Mouse (Mus musculus) kidney, adult 2 months (tissue): ENCODE measurements around the gene Cyp3a16. TPM values are rescaled to one million over a fixed set of nuclear protein-coding genes. Genes with fewer than 3 reads are reported as not detected.
"Not testable (repeated sequence)": the region's sequence is repeated elsewhere in the genome, so short reads cannot be mapped to it uniquely, and the experiment has no call there.

Source experiments
- DNase-seq: peaks from one replicate; pipeline ENCODE4 v3.0.0; 2021
- H3K27ac ChIP-seq: fragments of 200-500 bp; 2 replicates; pipeline ENCODE4 v1.5.1; 2012; ENCODE audit warnings: low read depth, low read length, control low read depth, inconsistent platforms; ENCODE audit not compliant: insufficient read depth
- H3K27me3 ChIP-seq: fragments of 200-500 bp; replicated peaks from 2 replicates; pipeline ENCODE4 v1.6.1; 2012; ENCODE audit warnings: mild to moderate bottlenecking, moderate library complexity, low read length, inconsistent platforms; ENCODE audit not compliant: control insufficient read depth, insufficient read depth
- H3K36me3 ChIP-seq: fragments of 200-500 bp; 2 replicates; pipeline ENCODE4 v1.6.1; 2012; ENCODE audit warnings: mild to moderate bottlenecking, moderate library complexity, low read length, inconsistent platforms; ENCODE audit not compliant: control insufficient read depth, insufficient read depth
- H3K4me1 ChIP-seq: fragments of 200-500 bp; 2 replicates; pipeline ENCODE4 v1.6.1; 2011; ENCODE audit warnings: low read length; ENCODE audit not compliant: control insufficient read depth, insufficient read depth
- H3K4me3 ChIP-seq: fragments of 200-500 bp; 2 replicates; pipeline ENCODE4 v1.5.1; 2011; ENCODE audit warnings: mild to moderate bottlenecking, low read depth, low read length, control low read depth; ENCODE audit not compliant: insufficient read depth
- CTCF ChIP-seq: fragments of 200-500 bp; conservative IDR thresholded peaks from 2 replicates; pipeline ENCODE4 v1.5.1; 2011; ENCODE audit warnings: low read depth, mild to moderate bottlenecking, control low read depth, low read length, moderate library complexity, mixed read lengths; ENCODE audit not compliant: insufficient read depth, insufficient read length
- POLR2A ChIP-seq: fragments of 200-500 bp; IDR thresholded peaks from one replicate; pipeline ENCODE4 v1.6.1; 2011; ENCODE audit warnings: low read depth, low read length, control low read depth
- WGBS: fragments of 180-500 bp; shearing (Covaris S2); methylation state at CpG from one replicate; pipeline ENCODE4 v1.1.7; 2018; 5-methylcytosine and 5-hydroxymethylcytosine counted together
- polyA plus RNA-seq: library from polyadenylated mRNA; depleted of rRNA; stranded (reverse); fragments of >200 nt; gene quantifications from 2 replicates; pipeline ENCODE4 v1.2.3, GENCODE M21; 2012; rRNA removed

The Cyp3a16 gene
- not detected in 2 replicates for polyA plus RNA-seq

DNA sequence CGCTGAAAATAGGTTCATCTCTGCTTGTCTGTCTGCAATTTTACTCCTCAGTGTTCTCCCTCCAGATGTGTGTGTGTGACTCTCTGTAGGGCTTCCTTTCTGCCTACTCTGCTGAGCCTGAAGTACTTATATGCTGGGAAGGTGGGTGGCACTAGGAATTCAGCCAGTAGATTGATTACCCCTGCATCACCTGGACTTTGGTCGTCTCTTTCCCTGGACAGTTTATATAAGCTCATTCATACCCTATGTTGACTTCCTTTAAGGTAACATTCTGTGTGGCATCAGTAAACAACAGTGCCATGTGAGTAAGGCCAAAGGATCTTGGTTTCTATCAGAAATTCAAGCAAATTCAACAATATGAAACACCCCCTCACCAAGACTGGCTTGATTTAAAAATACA is at the start of gene Cyp3a16:
Cyp3a16 (minus strand) TSS at position 101 of the 400 bp plus-strand sequence.
- H3K36me3 ChIP-seq, H3K27me3 ChIP-seq, DNase-seq, H3K4me3 ChIP-seq, H3K27ac ChIP-seq, H3K4me1 ChIP-seq: not testable (repeated sequence)
- WGBS: 74% methylated on average over 2 of the region's 2 CpGs

- H3K27me3 ChIP-seq: no peaks in the 10 kb centered on the region
- TF ChIP-seq POLR2A (no peak), CTCF (no peak)
- no CpG with 5 or more reads among the region's 6 CpGs for WGBS
These were observed 20.8 kb upstream of the Cyp3a16 start for GRCm38 (mm10) chr5:145490300-145490699.

GRCm38 (mm10) chr5:145464304-145465088 is 5.0 kb downstream of the Cyp3a16 start:
- Histone ChIP-seq H3K4me3 (no peak overlapping the region), H3K36me3 (no peaks in the 10 kb centered on the region), H3K4me1 (no peaks in the 10 kb centered on the region), H3K27me3 (no peaks in the 10 kb centered on the region), H3K27ac (no peak overlapping the region)
- TF ChIP-seq CTCF: no peak
- no peak for DNase-seq
- WGBS: 58% methylated on average over 5 of the region's 5 CpGs

More at GRCm38 (mm10) chr5:145490300-145490699, 20.8 kb upstream of the Cyp3a16 start:
- no peak for DNase-seq
- Histone ChIP-seq H3K4me3 (no peak overlapping the region), H3K4me1 (no peaks in the 10 kb centered on the region), H3K36me3 (no peaks in the 10 kb centered on the region), H3K27ac (no peak overlapping the region)

DNA sequence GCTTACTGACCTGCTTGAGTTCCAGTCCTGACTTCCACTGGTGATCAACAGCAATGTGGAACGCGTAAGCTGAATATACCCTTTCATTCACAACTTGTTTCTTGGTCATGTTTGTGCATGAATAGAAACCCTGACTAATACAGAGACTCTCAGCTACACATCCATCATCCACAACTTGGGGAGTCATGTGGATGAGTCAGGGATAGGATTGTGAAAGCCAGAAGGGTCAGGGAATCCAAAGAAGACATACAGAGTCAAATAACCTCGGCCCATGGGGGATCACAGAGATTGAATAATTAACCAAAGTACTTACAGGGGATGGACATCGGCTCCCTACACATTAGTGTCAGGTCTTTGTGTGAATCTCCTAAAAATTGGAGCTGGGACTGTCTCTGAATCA is 7.2 kb downstream of the Cyp3a16 start:
- WGBS: 75% methylated on average over 4 of the region's 4 CpGs
- Histone ChIP-seq H3K36me3 (no peaks in the 10 kb centered on the region), H3K27me3 (no peaks in the 10 kb centered on the region), H3K27ac (no peak overlapping the region), H3K4me1 (no peaks in the 10 kb centered on the region), H3K4me3 (no peak overlapping the region)
- DNase-seq: no peak
- no peak for TF ChIP-seq CTCF

DNA sequence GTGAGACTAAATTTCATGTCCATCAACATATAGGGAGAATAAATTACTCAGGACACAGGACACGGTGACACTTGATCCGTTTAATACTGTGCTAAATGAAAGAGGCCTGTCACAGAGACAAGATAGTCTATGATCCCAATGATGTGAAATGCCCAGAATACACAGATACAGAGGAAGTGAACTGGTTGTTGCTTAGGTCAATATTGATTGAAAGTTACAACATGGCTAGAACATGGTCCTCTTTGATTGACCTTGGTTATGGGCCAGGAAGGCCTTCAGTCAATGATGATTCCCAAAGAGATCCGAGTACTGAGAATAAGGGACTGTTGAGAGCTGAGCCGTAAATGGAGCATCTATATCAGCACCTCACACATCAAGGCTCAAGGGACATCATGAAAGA is 15.1 kb downstream of the Cyp3a16 start:
- Histone ChIP-seq H3K27me3 (no peaks in the 10 kb centered on the region), H3K4me1 (no peaks in the 10 kb centered on the region), H3K36me3 (no peaks in the 10 kb centered on the region), H3K27ac (no peak overlapping the region), H3K4me3 (no peak overlapping the region)
- no peak for DNase-seq
- WGBS: 90% methylated on average over 4 of the region's 4 CpGs
- TF ChIP-seq CTCF (no peak), POLR2A (no peak)

GRCm38 (mm10) chr5:145433688-145434087 is 35.8 kb downstream of the Cyp3a16 start:
- no peaks in the 10 kb centered on the region for H3K4me1 ChIP-seq
- no peak overlapping the region for H3K4me3 ChIP-seq
- no peak for DNase-seq
- H3K36me3 ChIP-seq: no peaks in the 10 kb centered on the region
- no peaks in the 10 kb centered on the region for H3K27me3 ChIP-seq
- WGBS: 71% methylated on average over 1 of the region's 1 CpGs
- no peak overlapping the region for H3K27ac ChIP-seq
- TF ChIP-seq POLR2A (no peak), CTCF (no peak)

DNA sequence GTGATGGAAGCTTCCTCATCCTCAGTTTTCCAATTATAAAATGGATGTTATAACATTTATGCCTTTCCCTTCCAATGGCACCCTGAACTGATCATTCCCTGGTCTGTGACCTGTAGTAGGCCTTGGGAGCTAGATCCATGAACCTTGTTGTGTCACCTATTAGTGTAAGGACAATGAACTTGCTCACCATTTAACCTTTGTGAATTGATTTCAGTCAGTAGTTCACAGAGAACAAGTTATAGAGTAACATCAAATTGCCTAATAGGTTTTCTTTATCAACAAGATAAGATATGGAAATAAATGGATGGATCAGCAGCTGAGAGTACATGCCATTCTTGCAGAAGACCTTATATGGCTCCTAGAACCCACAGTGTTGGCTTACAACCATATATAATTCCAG is 38.5 kb downstream of the Cyp3a16 start:
- Histone ChIP-seq H3K27me3 (no peaks in the 10 kb centered on the region), H3K4me1 (no peaks in the 10 kb centered on the region), H3K27ac (no peak overlapping the region), H3K36me3 (no peaks in the 10 kb centered on the region), H3K4me3 (no peak overlapping the region)
- DNase-seq: no peak
- TF ChIP-seq CTCF (no peak), POLR2A (no peak)
